Mouse (Mus musculus) MEL (cell line): ENCODE measurements around the gene Mok. TPM values are rescaled to one million over a fixed set of nuclear protein-coding genes. Genes with fewer than 3 reads are reported as not detected.

Source experiments
- DNase-seq: peaks from one replicate; pipeline ENCODE4 v3.0.0; 2011; ENCODE audit warnings: low read depth, low spot score
- H3K27ac ChIP-seq: 2 replicates; pipeline ENCODE4 v1.5.1; 2012; ENCODE audit warnings: low read depth, mild to moderate bottlenecking, control low read depth, low read length, moderate library complexity; ENCODE audit not compliant: control insufficient read depth
- H3K27me3 ChIP-seq, 2 experiments: fragments of 150-350 bp in 1 of 2; sonication (generic) in 1 of 2; 2 replicates each; pipeline ENCODE4 v1.6.1; 2012; ENCODE audit warnings: low read length in 2 of 2, mild to moderate bottlenecking in 2 of 2, improper control_type of control experiment in 1 of 2, moderate library complexity in 1 of 2; ENCODE audit not compliant: insufficient read depth in 2 of 2, control insufficient read depth in 1 of 2
- H3K36me3 ChIP-seq, 2 experiments: 2 replicates each; pipeline ENCODE4 v1.6.1; 2012 to 2014; ENCODE audit warnings: low read length in 2 of 2, improper control_type of control experiment in 1 of 2, inconsistent platforms in 1 of 2, mild to moderate bottlenecking in 1 of 2; ENCODE audit not compliant: insufficient read depth in 2 of 2, control insufficient read depth in 1 of 2
- H3K4me1 ChIP-seq, 2 experiments: fragments of 150-350 bp in 1 of 2; sonication (generic) in 1 of 2; 2 replicates each; pipeline ENCODE4 v1.6.1; 2012; ENCODE audit warnings: low read length in 2 of 2, improper control_type of control experiment in 1 of 2, mild to moderate bottlenecking in 1 of 2; ENCODE audit not compliant: insufficient read depth in 2 of 2, control insufficient read depth in 1 of 2
- H3K4me3 ChIP-seq, 2 experiments: fragments of 150-350 bp in 1 of 2; sonication (generic) in 1 of 2; 2 replicates each; pipeline ENCODE4 v1.5.1; 2012; ENCODE audit warnings: low read depth in 2 of 2, low read length in 2 of 2, mild to moderate bottlenecking in 2 of 2, moderate library complexity in 2 of 2, control low read depth in 1 of 2, improper control_type of control experiment in 1 of 2; ENCODE audit not compliant: control insufficient read depth in 1 of 2, insufficient read depth in 1 of 2
- H3K79me2 ChIP-seq: 2 replicates; pipeline ENCODE4 v1.6.1; 2012; ENCODE audit warnings: mild to moderate bottlenecking, low read length, moderate library complexity; ENCODE audit not compliant: control insufficient read depth, poor library complexity, insufficient read depth
- H3K9ac ChIP-seq: 2 replicates; pipeline ENCODE4 v1.6.1; 2012; ENCODE audit warnings: low read depth, mild to moderate bottlenecking, control low read depth, low read length, moderate library complexity; ENCODE audit not compliant: control insufficient read depth, poor library complexity, severe bottlenecking
- H3K9me3 ChIP-seq: fragments of 150-350 bp; sonication (generic); replicated peaks from 2 replicates; pipeline ENCODE4 v1.6.1; 2012; ENCODE audit warnings: mild to moderate bottlenecking, low read length, improper control_type of control experiment, moderate library complexity; ENCODE audit not compliant: insufficient read depth
- CHD2 ChIP-seq: IDR thresholded peaks from 2 replicates; pipeline ENCODE4 v1.6.1; 2011; ENCODE audit warnings: low read length, improper control_type of control experiment
- ELF1 ChIP-seq: IDR thresholded peaks from 2 replicates; pipeline ENCODE4 v1.6.1; 2014; ENCODE audit warnings: low read depth, mild to moderate bottlenecking, inconsistent platforms, low read length, improper control_type of control experiment, moderate library complexity
- EP300 ChIP-seq, 2 experiments: IDR thresholded peaks; 2 replicates each; pipeline ENCODE4 v1.6.1; 2011; ENCODE audit warnings: improper control_type of control experiment in 2 of 2, low read length in 2 of 2, low read depth in 1 of 2, mild to moderate bottlenecking in 1 of 2
- ETS1 ChIP-seq: IDR thresholded peaks from 2 replicates; pipeline ENCODE4 v1.6.1; 2012; ENCODE audit warnings: low read depth, mild to moderate bottlenecking, inconsistent platforms, low read length, improper control_type of control experiment, moderate library complexity
- GABPA ChIP-seq: IDR thresholded peaks from 2 replicates; pipeline ENCODE4 v1.6.1; 2012; ENCODE audit warnings: low read depth, mild to moderate bottlenecking, inconsistent platforms, low read length, improper control_type of control experiment, moderate library complexity
- GATA1 ChIP-seq: IDR thresholded peaks from 2 replicates; pipeline ENCODE4 v1.6.1; 2011; ENCODE audit warnings: low read depth, low read length, improper control_type of control experiment
- HCFC1 ChIP-seq: IDR thresholded peaks from 2 replicates; pipeline ENCODE4 v1.6.1; 2012; ENCODE audit warnings: low read depth, mild to moderate bottlenecking, inconsistent platforms, low read length, improper control_type of control experiment, moderate library complexity
- JUND ChIP-seq: IDR thresholded peaks from 2 replicates; pipeline ENCODE4 v1.6.1; 2011; ENCODE audit warnings: low read depth, mild to moderate bottlenecking, improper control_type of control experiment, low read length
- KAT2A ChIP-seq: conservative IDR thresholded peaks from 2 replicates; pipeline ENCODE4 v1.6.1; 2012; ENCODE audit warnings: low read depth, low read length, improper control_type of control experiment, inconsistent platforms
- MAFK ChIP-seq: IDR thresholded peaks from 2 replicates; pipeline ENCODE4 v1.6.1; 2011; ENCODE audit warnings: low read depth, mild to moderate bottlenecking, low read length, improper control_type of control experiment, borderline replicate concordance
- MAZ ChIP-seq: IDR thresholded peaks from 2 replicates; pipeline ENCODE4 v1.6.1; 2012; ENCODE audit warnings: low read depth, mild to moderate bottlenecking, inconsistent platforms, low read length, improper control_type of control experiment
- MEF2A ChIP-seq: IDR thresholded peaks from 2 replicates; pipeline ENCODE4 v1.6.1; 2014; ENCODE audit warnings: low read depth, mild to moderate bottlenecking, inconsistent platforms, low read length, improper control_type of control experiment; ENCODE audit not compliant: poor library complexity, insufficient replicate concordance, severe bottlenecking; ENCODE audit errors: extremely low read depth
- MXI1 ChIP-seq: IDR thresholded peaks from 2 replicates; pipeline ENCODE4 v1.6.1; 2011; ENCODE audit warnings: mild to moderate bottlenecking, low read depth, low read length, improper control_type of control experiment
- MYB ChIP-seq: IDR thresholded peaks from 2 replicates; pipeline ENCODE4 v1.6.1; 2011; ENCODE audit warnings: mild to moderate bottlenecking, low read depth, low read length, improper control_type of control experiment
- MYC ChIP-seq: IDR thresholded peaks from 2 replicates; pipeline ENCODE4 v1.6.1; 2011; ENCODE audit warnings: low read depth, mild to moderate bottlenecking, low read length, improper control_type of control experiment, moderate library complexity
- POLR2A ChIP-seq, 2 experiments: IDR thresholded peaks; 2 replicates each; pipeline ENCODE4 v1.6.1; 2011 to 2012; ENCODE audit warnings: low read length in 2 of 2, mild to moderate bottlenecking in 2 of 2, control low read depth in 1 of 2, improper control_type of control experiment in 1 of 2, low read depth in 1 of 2, moderate library complexity in 1 of 2; ENCODE audit not compliant: control insufficient read depth in 1 of 2, insufficient read depth in 1 of 2, poor library complexity in 1 of 2
- POLR2AphosphoS2 ChIP-seq: IDR thresholded peaks from 2 replicates; pipeline ENCODE4 v1.6.1; 2011; ENCODE audit warnings: low read length, improper control_type of control experiment
- POLR2AphosphoS5 ChIP-seq: IDR thresholded peaks from 2 replicates; pipeline ENCODE4 v1.6.1; 2012; ENCODE audit warnings: low read depth, borderline replicate concordance, mild to moderate bottlenecking, inconsistent platforms, low read length, moderate library complexity, mixed read lengths
- RAD21 ChIP-seq: IDR thresholded peaks from 2 replicates; pipeline ENCODE4 v1.6.1; 2011; ENCODE audit warnings: mild to moderate bottlenecking, low read depth, low read length, improper control_type of control experiment
- RCOR1 ChIP-seq: IDR thresholded peaks from 2 replicates; pipeline ENCODE4 v1.6.1; 2012; ENCODE audit warnings: low read depth, mild to moderate bottlenecking, inconsistent platforms, low read length, improper control_type of control experiment
- SIN3A ChIP-seq: IDR thresholded peaks from 2 replicates; pipeline ENCODE4 v1.6.1; 2012; ENCODE audit warnings: low read length, improper control_type of control experiment, inconsistent platforms
- SMC3 ChIP-seq: IDR thresholded peaks from 2 replicates; pipeline ENCODE4 v1.6.1; 2011; ENCODE audit warnings: low read depth, low read length, improper control_type of control experiment
- TBP ChIP-seq: IDR thresholded peaks from 2 replicates; pipeline ENCODE4 v1.8.0; 2011; ENCODE audit warnings: low read depth, low read length, improper control_type of control experiment
- UBTF ChIP-seq: IDR thresholded peaks from 2 replicates; pipeline ENCODE4 v1.6.1; 2012; ENCODE audit warnings: low read depth, mild to moderate bottlenecking, inconsistent platforms, low read length, improper control_type of control experiment, moderate library complexity, borderline replicate concordance; ENCODE audit not compliant: insufficient read depth
- USF2 ChIP-seq, 2 experiments: IDR thresholded peaks; 2 replicates each; pipeline ENCODE4 v1.6.1; 2011 to 2012; ENCODE audit warnings: improper control_type of control experiment in 2 of 2, low read length in 2 of 2, borderline replicate concordance in 1 of 2, inconsistent platforms in 1 of 2, low read depth in 1 of 2, mild to moderate bottlenecking in 1 of 2; ENCODE audit not compliant: insufficient read depth in 1 of 2
- ZC3H11A ChIP-seq: IDR thresholded peaks from 2 replicates; pipeline ENCODE4 v1.6.1; 2012; ENCODE audit warnings: low read depth, mild to moderate bottlenecking, inconsistent platforms, low read length, improper control_type of control experiment
- ZMIZ1 ChIP-seq: IDR thresholded peaks from 2 replicates; pipeline ENCODE4 v1.6.1; 2012; ENCODE audit warnings: low read depth, mild to moderate bottlenecking, inconsistent platforms, low read length, improper control_type of control experiment, moderate library complexity
- polyA plus RNA-seq, 2 experiments: library from polyadenylated mRNA; stranded (reverse) in 1 of 2; unstranded in 1 of 2; fragments of >175 nt in 1 of 2; fragments of >200 nt in 1 of 2; gene quantifications; 2 replicates each; pipeline versions ENCODE4 v1.2.1 to v1.2.4; 2012; ENCODE audit warnings: low replicate concordance in 2 of 2, low read depth in 1 of 2; ENCODE audit not compliant: insufficient read length in 2 of 2, insufficient read depth in 1 of 2, missing spikeins in 1 of 2
- total RNA-seq: library from RNA; depleted of rRNA; stranded (reverse); fragments of 300-350 nt; gene quantifications from 2 replicates; pipeline ENCODE4 v1.2.3, GENCODE M21; 2012

Mok gene
- total and polyA plus RNA-seq, 3 experiments: 0.39 to 1.6 TPM; not detected in 1

DNA sequence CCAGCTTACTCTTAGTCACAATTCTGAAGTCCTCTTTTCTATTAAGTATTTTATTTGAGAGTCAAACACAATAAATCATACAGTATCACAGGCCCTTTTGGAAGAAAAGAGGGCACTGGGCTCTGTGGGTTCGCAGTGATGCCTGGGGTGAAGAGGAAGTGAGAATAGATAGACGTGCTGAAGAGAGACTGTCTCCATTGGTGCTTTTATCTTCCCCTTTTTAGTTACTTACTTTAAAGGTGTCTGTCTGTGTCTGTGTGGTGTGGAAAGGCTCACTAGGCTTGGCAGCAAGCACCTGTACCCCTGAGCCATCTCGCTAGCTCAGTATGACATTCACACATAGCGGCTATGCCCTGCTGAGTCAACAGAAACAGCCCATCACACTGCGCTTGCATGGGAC lies 62.9 kb downstream of the Mok start:
- Histone ChIP-seq H3K27ac (no peak overlapping the region), H3K4me1 (peaks cover 5 to 29% of the 10 kb centered on the region in 2 experiments), H3K9me3 (no peaks in the 10 kb centered on the region), H3K79me2 (peaks cover 7% of the 10 kb centered on the region), H3K36me3 (peaks cover 2 to 20% of the 10 kb centered on the region in 2 experiments), H3K9ac (no peak overlapping the region; the same call in 1 of the 2 replicates), H3K4me3 (no peak overlapping the region), H3K27me3 (no peaks in the 10 kb centered on the region)
- TF ChIP-seq CHD2 (no peak), USF2 (IDR thresholded peaks at IDR 0.05; ENCODE audit: borderline replicate concordance in 1 of 2, insufficient read depth in 1 of 2, low read depth in 1 of 2, low read length in 2 of 2) (no peak), MXI1 (peak; percentile 67), UBTF (no peak), ZC3H11A (no peak), MYC (no peak), ZMIZ1 (no peak), RAD21 (no peak), ETS1 (peak; percentile 27; the same call in 1 of the 2 replicates), JUND (no peak), MAFK (no peak), SIN3A (peak; percentile 40; the same call in 1 of the 2 replicates), EP300 (IDR thresholded peaks at IDR 0.05; ENCODE audit: low read depth in 1 of 2, low read length in 2 of 2) (peak in 1 of 2 experiments; percentile 36; a peak in 1 of 4 replicates), HCFC1 (no peak), GATA1 (0 out of 2 replicates have a peak, but pooled peaks have one; percentile 28), SMC3 (no peak), TBP (0 out of 2 replicates have a peak, but pooled peaks have one; percentile 21), RCOR1 (0 out of 2 replicates have a peak, but pooled peaks have one; percentile 41), POLR2AphosphoS5 (no peak)
- peak; percentile 75 for DNase-seq

DNA sequence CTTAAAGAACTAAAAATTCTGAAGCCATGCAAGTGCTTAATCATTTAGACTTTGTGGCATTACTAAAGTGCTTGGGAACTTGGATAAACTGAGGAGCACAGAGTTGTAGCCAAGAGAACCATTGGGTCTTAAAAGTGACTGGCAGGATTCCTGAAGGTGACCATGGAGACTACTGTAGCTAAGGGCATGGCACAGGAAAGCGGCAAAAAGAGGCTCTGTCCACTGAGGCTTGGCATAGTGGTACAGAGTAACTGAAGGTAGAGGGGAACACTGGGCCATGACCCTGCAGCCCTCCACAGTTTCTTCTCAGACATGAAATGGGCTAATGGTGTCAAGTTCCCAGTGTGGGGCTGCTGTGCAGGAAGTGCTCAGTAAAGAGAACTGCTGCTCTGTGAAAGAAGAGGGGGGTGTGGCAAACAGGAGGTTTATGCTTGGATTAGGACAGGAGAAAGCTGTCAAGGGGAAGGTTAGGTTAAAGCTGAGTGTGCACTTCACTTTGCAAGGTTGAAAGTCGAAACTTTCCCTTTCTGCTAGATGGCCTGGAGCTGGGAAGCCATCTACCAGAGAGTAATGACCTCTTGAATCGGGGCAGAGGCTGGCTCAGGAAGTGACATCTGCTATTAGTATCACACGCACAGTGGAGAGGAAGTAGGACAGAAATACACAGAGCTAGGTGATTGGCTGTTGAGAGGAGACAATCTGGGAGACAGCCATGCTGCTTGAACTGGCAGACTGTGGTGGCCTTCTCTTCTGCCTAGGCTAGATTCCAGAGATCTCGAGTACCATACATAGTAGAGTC lies 64.9 kb downstream of the Mok start:
- Histone ChIP-seq H3K36me3 (peaks cover 4 to 21% of the 10 kb centered on the region in 2 experiments), H3K27ac (peak overlapping the region; percentile 9; the same call in 1 of the 2 replicates), H3K9ac (no peak overlapping the region), H3K4me1 (peaks cover 5 to 26% of the 10 kb centered on the region in 2 experiments), H3K4me3 (peak overlapping the region; percentile 15 to 49), H3K79me2 (peaks cover 13% of the 10 kb centered on the region), H3K9me3 (no peaks in the 10 kb centered on the region), H3K27me3 (no peaks in the 10 kb centered on the region)
- TF ChIP-seq POLR2AphosphoS2 (no peak), ETS1 (no peak), ELF1 (no peak), GABPA (no peak), SIN3A (0 out of 2 replicates have a peak, but pooled peaks have one; percentile 40), POLR2A (IDR thresholded peaks at IDR 0.05; ENCODE audit: control insufficient read depth in 1 of 2, insufficient read depth in 1 of 2, low read depth in 1 of 2, low read length in 2 of 2, poor library complexity in 1 of 2) (peak in 1 of 2 experiments; percentile 33; a peak in 1 of 4 replicates), KAT2A (no peak), MAZ (no peak), UBTF (no peak), MYB (no peak), SMC3 (no peak), GATA1 (0 out of 2 replicates have a peak, but pooled peaks have one; percentile 13), ZC3H11A (no peak), RAD21 (no peak), MEF2A (no peak), HCFC1 (peak; percentile 45; the same call in 1 of the 2 replicates), ZMIZ1 (no peak)
- peak; percentile 79 for DNase-seq
